ENCODE assay signal across 17 mouse cellular contexts in genomic region chr14:8495691-8496090, GRCm38 (mm10).
"Had no signal": no experiment of that assay in that cellular context is flagged by ENCODE, and none has a peak within 500 bp of the region (broad histone marks: within the 10 kb centered on the region; RNA-seq: fewer than 3 reads in every experiment).

No protein-coding gene starts in this region.

- H3K4me2 ChIP-seq: lung, embryonic 14.5 days; midbrain, embryonic 12.5 days; neural tube, embryonic 13.5 days; neural tube, embryonic 15.5 days had no signal

- DNase-seq: lung, embryonic 14.5 days; lung, postnatal 10 days; lung, postnatal 4 days; midbrain, embryonic 14.5 days; retina, postnatal 1 day; right cerebral cortex, adult 18-20 months; right cerebral cortex, postnatal 25 days; right cerebral cortex, postnatal 4 days; spleen, adult 18-20 months; thymus, adult 18-20 months; thymus, postnatal 14 days; thymus, postnatal 36 days had no signal

- H3K27me3 ChIP-seq: midbrain, embryonic 12.5 days; neural tube, embryonic 13.5 days; neural tube, embryonic 15.5 days had no signal

- H3K9me3 ChIP-seq: midbrain, embryonic 10.5 days; midbrain, embryonic 12.5 days; neural tube, embryonic 13.5 days; neural tube, embryonic 15.5 days had no signal

- H3K27ac ChIP-seq: midbrain, embryonic 10.5 days; midbrain, embryonic 12.5 days; neural tube, embryonic 13.5 days; neural tube, embryonic 15.5 days had no signal

- H3K36me3 ChIP-seq: midbrain, embryonic 10.5 days; midbrain, embryonic 12.5 days; neural tube, embryonic 13.5 days; neural tube, embryonic 15.5 days had no signal

- H3K4me3 ChIP-seq: midbrain, embryonic 10.5 days; midbrain, embryonic 12.5 days; myocyte; neural tube, embryonic 13.5 days; neural tube, embryonic 15.5 days had no signal

- H3K9ac ChIP-seq: lung, embryonic 14.5 days; midbrain, embryonic 12.5 days; neural tube, embryonic 13.5 days; neural tube, embryonic 15.5 days had no signal

- H3K4me1 ChIP-seq: midbrain, embryonic 10.5 days; midbrain, embryonic 12.5 days; neural tube, embryonic 13.5 days; neural tube, embryonic 15.5 days had no signal
